Mouse (Mus musculus) frontal cortex, adult 2 months (tissue): Measurements from ENCODE around the gene Fmn2. TPM values are rescaled to one million over a fixed set of nuclear protein-coding genes. Genes with fewer than 3 reads are reported as not detected.

Experiments used
- DNase-seq, 2 experiments: peaks; one replicate each; pipeline ENCODE4 v3.0.0; 2022; ENCODE audit warnings: low spot score in 1 of 2; ENCODE audit errors: extremely low spot score in 1 of 2
- polyA plus RNA-seq: library from polyadenylated mRNA; depleted of rRNA; stranded (reverse); fragments of >200 nt; gene quantifications from 2 replicates; pipeline ENCODE4 v1.2.3, GENCODE M21; 2012

Fmn2 gene
- polyA plus RNA-seq, 1 experiment = 32.0 TPM

DNA sequence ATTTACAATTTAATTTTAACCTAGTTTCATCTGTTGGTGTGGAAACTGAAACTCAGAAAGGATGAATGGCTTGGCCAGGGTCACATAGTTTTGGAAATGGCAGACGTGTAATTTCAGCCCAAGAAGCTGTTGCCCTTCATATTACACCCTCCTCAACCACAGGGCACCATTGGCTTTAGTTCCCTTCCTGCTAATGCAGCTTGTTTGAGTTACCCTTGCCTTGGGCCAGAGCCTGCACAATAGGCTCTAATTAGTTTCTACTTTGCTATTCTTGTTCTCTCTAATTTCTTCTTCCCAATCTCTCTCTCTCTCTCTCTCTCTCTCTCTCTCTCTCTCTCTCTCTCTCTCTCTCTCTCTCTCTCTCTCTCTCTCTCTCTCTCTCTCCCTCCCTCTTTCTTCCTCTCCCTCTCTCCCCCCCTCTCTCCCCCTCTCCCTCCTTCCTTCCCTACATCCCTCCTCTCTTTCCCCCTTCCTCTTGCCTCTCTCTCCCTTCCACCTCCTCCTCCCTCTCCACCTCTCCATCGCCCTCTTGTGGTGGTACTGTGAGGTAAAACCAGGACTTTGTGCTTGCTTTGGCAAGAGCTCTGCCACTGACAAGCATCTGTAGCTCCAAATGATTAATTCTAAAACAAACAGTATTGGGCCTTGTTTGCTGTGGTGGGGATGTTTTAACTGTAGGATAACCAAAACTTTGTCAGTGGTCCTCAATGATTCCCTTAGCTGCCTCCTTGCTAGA lies 51.8 kb downstream of the Fmn2 start:
- peak; percentile 34 to 77 for DNase-seq

DNA sequence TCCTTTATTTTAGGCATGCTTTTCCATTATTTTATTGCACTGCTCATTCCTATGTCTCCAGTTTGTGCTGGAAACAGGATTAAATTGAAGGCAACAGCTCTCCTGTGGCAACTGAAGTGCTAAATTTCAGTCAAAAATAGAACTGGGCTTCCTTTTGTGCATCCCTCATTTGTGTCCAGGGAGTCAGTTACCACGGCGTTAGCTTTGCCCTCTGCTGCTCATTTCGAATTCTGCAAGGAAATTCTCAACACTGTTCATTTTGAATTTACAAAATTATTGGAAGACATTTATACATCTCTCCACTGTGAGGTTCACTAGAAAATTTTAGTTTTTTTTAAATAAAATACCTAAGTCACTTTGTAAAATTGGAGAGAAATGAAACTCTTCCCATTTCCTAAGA lies 53.8 kb downstream of the Fmn2 start:
- peak in 1 of 2 experiments; percentile 13 for DNase-seq

DNA sequence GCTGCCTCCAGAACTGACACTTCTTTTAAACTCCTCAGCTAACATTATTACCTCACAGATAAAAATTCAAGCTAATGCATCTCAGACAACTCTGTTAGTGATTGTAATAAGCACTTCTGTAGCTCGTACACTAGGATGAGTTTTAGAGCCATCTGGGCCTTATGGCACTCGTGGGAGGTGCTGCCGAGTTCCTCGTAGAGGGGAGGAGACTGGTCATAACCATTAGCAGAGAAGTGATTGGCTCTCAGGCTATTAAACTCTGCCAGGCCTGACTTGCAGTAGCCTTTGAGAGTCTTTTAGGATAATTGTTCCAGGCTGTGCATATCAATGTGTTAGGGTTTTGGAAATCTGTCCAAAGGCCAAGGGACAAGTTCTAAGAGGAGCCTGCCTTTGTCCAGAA lies 55.6 kb downstream of the Fmn2 start:
- peak in 1 of 2 experiments; percentile 46 for DNase-seq

DNA sequence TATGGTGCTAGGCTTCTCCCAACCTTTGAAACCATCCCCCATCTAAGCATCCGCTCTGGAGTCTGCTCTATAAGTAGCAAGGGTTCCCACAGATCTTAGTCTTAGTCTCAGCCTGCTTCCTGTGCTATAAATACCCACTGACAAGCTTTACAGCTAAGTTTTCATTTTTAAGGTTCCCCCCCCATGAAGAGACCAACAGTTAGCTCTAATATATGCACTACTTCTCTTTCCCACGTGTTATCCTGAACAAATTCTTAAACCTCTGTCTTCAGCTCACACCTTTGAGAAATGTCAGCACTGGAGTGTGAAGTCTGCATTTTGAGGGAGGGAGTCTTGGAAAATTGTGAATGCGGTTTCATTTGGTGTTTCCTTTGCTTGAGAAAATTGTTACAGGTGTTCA lies 56.2 kb downstream of the Fmn2 start:
- DNase-seq = peak in 1 of 2 experiments; percentile 47

DNA sequence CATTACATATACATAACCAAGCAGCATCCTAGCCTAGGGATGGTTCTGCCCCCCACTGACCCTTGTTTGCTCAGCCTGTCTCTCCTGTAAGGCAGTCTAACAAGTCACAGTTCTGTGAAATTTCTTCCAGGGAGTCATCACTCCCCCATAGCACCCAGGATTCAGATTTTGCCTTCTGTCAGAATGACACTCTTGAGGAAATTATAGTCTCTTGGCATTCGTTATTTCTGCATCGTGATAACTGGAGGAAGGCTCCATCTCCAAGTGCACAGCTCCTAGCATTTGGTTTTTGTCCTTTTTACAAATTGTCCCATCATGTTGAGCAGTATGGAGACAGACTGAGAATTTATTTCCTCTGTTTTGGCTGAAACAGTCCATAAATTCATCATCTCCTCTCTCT lies 56.9 kb downstream of the Fmn2 start:
- DNase-seq = peak; percentile 57 to 77

DNA sequence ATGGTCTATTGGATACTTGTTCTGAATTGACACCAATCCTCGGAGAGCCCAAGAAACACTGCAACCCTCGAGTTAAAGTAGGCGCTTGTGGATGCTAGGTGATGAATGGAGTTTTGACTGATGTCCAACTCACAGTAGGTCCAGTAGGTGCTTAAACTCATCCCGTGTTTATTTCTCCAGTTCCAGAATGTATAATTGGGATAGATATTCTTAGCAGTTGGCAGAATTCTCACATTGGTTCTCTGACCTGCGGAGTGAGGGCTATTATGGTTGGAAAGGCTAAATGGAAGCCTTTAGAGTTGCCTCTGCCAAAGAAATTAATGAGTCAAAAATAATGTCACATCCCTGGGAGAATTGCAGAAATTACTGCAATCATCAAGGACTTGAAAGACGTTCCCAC lies 62.9 kb downstream of the Fmn2 start:
- DNase-seq = no peak

DNA sequence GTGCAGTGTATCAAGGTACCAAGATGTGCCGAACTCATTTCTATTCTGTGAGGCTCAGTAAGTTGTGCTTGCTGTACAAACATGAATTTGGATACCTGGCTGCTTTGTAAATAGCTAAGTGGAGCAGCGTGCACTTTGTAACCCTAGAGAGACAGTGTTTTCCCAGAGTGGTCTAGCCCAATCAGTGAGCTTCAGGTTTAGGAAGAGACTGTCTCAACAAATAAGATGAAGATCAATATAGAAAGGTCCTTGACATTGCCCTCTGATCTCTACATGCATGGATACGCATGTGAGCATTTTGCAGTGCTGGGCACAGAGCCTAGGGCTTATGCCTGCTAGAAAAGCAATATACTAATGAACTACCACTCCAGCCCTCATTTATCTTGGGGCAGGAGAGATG lies 67.0 kb downstream of the Fmn2 start:
- no peak for DNase-seq

DNA sequence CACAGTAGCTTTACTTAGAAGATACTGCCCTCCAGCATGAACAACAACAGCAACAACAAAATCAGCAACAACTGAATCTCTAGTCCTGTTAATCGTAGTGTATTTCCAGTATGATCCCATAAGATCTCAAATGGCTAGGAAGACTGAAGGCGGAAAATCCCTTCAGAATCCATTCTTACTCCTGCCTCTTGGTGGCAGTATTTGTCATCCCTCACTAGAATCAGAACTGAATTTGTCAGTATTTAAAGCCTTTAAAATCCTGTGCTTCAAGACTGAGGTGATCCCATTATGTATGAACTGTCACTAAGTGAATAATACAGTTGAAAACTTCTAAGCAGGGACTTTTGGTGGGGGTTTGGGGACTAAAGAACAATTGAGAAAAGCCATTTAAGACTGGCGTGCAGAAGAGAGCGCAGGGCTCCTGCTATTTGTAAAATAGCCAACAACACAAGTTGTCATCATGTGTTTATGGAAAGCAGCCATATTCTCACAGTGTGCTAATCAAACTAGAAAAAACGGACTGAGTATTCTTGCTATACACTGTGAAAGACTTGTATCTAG lies 90.9 kb downstream of the Fmn2 start:
- peak in 1 of 2 experiments; percentile 57 for DNase-seq

DNA sequence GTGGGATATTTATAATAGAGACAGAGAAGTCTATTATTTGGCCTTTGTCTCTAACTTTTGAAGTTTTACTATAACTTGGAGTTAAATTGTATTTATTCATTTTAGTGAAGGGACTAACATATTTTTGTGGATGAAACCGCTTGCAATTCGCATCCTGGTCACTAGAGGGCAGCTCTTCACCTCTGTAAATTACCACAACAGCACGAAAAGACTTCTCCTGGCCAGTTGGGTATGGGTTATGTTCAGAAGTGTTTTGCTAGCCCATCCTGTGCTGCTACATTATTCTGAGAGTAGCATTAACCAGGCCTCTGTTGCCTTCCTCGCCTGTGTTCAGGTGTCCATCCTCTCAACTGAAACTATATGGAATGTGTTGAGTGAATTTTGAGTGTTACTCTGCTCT lies 93.4 kb downstream of the Fmn2 start:
- peak; percentile 61 to 90 for DNase-seq

DNA sequence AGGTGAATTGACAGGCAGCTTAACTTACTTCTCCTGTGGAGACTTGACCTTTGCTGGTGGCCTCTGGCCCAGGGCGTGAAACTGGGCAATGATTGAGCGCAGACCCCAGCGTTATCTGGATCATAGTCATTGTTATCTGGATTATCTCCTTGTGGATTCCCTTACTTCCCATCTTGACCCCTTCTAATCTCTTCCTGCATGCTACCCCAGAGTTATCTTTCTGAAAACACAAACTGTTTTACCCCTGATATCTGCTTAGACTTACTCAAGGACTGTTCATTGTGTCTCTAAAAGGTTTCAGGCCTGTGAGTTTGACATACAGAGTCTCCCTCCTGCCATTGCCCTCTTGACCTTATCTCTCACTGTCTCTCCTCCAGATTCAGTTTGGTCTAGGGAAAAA lies 95.9 kb downstream of the Fmn2 start:
- no peak for DNase-seq

DNA sequence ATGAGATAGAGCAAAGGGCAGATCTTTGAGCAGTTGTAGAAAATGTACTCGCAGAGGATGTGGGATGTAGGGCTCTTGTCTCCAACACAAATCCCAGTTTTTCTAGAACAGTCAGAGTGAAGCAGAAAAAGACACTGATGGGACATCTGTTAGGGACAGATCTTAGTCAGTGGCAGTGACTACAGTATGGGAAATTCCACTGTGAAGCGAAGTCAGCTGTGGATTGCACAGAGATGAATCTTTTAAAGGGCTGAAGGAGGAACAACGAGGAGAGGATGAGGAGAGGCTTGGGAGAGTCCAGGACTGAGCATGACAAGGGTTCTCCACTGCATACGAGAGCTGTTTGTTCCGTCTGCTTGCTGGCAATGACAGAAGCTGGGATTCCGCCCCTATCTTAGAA lies 96.6 kb downstream of the Fmn2 start:
- DNase-seq = peak in 1 of 2 experiments; percentile 25

DNA sequence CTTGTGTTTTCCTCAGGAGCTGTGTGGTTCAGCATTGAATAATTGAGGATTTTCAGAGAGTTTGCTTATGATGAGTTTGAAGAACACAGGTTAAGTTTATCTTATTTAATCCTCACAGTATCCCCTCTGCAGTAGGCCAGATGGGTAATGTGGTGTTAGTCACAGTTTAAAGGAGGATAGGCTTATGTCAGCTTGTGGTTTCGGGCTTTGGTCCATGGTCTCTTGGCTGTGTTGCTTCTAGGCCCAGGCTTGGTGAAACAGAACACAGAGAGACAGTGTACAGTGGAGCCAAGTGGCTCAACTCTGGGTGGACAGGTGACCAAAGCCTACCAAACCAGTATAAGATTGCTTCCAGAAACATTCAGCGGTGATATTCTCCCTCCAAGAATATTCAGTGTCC lies 98.4 kb downstream of the Fmn2 start:
- no peak for DNase-seq

DNA sequence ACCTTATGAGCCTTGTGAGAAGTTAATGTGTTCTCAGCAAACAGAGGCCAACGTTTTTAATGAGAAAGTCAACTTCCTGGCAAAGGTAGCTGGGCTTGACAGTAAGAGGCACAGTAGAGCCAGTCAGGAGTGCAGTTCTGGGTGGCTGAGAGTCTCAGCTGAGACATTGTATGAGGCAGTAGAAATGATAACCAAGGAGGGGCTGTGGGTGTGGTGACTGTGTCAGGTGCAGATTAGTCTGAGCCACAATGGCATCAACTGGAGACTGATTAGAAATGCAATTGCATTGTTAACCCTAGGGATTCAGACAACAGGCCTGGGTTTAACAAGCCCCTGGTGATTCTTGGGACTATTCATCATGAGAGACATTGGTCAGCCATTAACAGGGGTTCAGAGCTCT lies 99.0 kb downstream of the Fmn2 start:
- no peak for DNase-seq

DNA sequence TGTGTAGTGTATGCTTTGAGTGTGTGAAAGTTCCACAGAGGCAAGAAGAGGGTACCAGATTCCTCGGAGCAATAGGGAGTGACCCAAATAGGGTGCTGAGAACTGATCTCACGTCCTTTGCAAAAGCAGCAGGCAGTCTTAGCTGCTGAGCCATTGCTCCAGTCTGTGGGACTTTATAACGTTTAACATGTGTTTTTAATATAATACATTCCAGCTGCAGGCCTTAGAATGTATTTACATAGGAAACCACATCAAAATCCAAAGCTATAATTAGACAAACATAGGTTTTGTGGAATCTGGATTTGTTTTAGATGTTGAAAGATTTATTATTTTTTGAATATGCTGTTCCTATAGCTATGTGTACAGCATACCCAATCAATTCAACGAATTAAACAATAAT lies 115.7 kb downstream of the Fmn2 start:
- no peak for DNase-seq

DNA sequence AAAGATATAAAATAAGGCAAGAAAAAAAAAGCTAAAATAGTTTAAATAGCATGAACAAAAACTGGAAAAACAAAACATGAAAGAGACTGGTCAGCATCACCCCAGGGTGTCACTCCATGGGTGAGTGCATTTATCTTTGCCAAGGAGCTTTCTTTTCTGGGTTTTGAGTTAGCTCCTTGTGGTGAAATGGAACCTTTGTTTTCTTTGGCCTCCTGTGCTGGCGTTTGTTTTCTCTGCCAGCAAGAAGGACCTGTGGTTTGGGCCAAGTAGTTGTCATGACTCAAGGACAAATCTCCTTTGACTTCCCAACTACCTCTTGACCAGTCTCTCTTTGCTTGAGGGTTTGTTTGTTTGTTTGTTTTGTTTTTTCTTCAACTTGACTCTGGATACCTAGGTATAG lies 119.9 kb downstream of the Fmn2 start:
- DNase-seq = no peak

DNA sequence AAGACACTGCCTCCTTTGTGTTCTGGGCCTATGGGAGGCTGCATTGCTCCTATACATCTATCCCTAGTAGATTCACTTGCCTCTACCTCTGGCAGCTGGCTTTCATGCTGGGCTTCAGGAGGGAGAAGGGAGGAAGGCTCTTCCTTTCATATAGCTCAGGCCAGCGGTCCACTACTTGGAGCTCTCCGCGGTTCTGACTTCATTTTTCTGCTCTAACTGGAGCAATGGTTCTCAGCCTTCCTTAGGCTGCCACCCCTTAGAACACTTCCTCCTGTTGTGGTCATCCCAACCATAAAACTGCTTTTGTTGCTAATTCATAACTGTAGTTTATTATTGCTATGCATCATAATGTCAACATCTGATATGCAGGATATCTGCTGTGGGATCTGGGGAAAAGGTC lies 121.4 kb downstream of the Fmn2 start:
- DNase-seq = no peak

DNA sequence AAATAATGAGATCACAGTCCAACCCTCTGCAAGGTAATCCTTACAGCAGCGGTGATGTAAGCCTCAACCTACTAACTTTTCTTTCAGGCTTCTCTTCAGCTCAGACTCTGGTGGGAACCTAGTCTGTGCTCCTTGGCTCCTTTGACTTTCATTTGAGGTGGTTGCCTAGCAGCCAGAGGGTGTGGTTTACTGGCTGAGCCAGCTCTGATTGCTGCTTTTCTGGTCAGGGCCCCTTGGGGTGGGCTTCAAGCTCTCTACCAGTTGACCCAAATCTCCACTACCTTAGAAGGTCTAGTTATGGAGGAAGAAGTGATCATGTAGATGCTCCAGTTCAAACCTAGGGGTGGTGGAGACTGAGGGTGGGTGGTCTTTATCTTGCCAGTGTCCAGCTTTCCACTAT lies 128.4 kb downstream of the Fmn2 start:
- DNase-seq = no peak

DNA sequence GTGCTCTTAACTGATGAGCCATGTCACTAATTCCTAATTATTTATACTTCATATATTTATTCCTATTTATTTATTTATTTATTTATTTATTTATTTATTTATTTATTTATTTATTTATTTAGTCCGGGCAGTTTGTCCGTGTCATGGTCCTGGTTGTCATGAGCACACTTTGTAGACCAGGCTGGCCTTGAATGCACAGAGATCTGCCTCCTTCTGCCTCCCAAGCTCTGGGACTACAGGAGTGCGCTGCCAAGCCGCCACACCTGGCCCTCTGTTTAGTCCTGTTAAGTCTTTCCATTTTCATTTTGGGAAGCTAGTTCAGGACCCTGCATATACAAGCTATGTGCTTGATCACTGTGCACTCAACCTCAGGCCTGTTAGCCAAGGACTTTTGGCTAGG lies 134.7 kb downstream of the Fmn2 start:
- no peak for DNase-seq

DNA sequence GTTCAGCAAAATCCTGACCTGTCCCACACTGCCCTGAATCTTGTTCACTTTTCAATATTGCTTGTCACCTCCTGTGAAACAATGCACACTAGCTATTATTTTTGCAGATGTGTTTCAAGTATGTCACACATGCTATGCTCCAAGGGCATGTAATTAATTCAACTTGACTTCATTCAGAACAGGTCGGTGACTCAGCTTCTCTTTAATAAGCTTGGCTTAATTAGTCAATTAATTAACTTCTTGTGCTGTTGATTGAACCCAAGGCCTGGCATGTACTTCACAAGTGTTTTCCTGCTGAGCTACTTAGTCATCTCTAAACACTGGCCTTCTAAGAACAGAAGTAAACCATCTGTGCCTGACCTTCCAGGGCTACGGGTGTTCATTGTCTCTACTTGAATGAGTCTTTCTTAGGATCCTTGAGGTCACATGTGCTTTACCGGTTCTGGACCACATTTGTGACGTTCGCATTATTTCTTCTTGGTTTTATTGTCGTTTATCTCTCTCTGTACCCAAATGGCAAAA lies 136.0 kb downstream of the Fmn2 start:
- DNase-seq = no peak

DNA sequence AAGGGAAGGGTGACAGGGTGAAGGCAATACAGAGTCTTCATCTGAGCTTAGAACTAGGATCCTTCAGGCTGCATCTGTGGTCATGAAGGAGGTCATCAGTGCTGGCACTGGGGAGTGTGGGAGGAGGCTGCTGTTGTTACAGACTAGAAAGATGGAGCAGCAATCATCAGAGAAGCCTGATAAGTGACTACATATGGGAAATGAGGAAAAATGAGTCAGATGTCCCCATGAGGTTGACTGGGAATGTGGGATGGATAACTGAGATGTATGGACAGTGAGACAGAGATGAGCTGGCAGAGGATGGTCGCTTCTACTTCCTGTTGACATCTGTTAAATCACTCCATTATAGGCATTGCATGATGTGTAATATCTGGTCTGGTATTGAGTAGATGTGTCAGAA lies 139.3 kb downstream of the Fmn2 start:
- no peak for DNase-seq

DNA sequence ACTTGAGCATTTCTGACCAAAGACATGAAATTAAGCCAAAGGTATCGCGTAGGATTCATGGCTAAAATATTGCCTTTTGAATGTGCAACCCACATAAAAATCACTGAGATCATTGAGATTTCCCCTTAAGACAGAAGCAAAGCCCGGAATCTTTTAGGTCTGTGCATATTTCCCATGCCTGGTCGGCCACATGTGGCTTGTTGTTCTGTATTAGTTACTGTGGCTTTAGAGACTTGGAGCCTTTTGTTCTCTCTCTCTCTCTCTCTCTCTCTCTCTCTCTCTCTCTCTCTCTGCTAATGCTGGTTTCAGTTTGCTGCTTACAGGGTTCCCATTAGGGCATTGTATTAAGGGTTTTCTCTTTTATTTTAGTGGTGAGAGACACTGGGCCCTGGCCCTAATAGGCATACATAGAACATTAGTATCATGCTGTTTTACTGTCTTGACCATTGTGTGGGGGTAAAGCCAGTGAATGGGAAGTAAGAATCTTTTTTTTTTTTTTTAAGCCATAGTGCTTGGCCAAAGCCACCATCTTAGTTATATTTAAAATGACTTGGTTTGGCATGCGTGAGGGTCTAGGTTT lies 141.9 kb downstream of the Fmn2 start:
- no peak for DNase-seq

DNA sequence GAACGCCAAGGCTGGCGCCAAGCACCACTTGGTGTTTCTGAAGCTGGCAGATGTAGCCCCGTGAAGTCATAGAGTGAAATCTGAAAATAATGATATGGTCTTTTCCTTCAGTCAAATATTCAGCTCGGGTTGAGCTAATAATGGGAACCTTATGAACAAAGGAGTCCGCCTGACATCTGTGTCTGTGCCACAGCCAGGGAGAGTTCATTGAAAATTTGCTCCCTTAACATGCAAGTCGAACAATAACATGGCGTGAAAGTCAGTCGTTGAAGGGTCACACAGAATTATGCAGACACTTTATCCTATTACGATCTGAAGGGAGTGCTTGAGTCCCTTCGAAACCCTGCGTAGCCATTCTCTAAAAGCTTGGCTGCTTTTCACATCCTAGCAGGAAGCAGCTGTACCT lies 147.8 kb downstream of the Fmn2 start:
- DNase-seq = no peak
